Mouse (Mus musculus): ENCODE measurements at regions not wholly inside any gene's neighbourhood (a gene's known extent, or its start where the extent isn't known, plus 50 kb on each side); places are given as distances from the start of the nearest gene placed in this dataset.

- no peak for DNase-seq (ENCODE audit: extremely low spot score in 1 of 2, low spot score in 1 of 2)
Observed at GRCm38 (mm10) chr12:39849346-39850058, 188.3 kb downstream of the Arl4a start.

GRCm38 (mm10) chr12:39840615-39841014 is 197.2 kb downstream of the Arl4a start:
- DNase-seq (ENCODE audit: extremely low spot score in 1 of 2, low spot score in 1 of 2): no peak

- no peak for DNase-seq (ENCODE audit: extremely low spot score in 1 of 2, low spot score in 1 of 2)
Observed at GRCm38 (mm10) chr12:39840179-39840578, 197.6 kb downstream of the Arl4a start.

GRCm38 (mm10) chr12:39831079-39831478 is 206.7 kb downstream of the Arl4a start:
- DNase-seq (ENCODE audit: extremely low spot score in 1 of 2, low spot score in 1 of 2): no peak

- DNase-seq (ENCODE audit: extremely low spot score in 1 of 2, low spot score in 1 of 2): no peak
Observed at GRCm38 (mm10) chr12:39830530-39830929, 207.3 kb downstream of the Arl4a start.

- DNase-seq (ENCODE audit: extremely low spot score in 1 of 2, low spot score in 1 of 2): no peak
Observed at GRCm38 (mm10) chr12:39822671-39823070, 215.2 kb downstream of the Arl4a start.

GRCm38 (mm10) chr12:39801536-39801935 is 236.3 kb downstream of the Arl4a start:
- DNase-seq (ENCODE audit: extremely low spot score in 1 of 2, low spot score in 1 of 2): no peak

GRCm38 (mm10) chr12:39797843-39798242 is 240.0 kb downstream of the Arl4a start:
- no peak for DNase-seq (ENCODE audit: extremely low spot score in 1 of 2, low spot score in 1 of 2)

- no peak for DNase-seq (ENCODE audit: extremely low spot score in 1 of 2, low spot score in 1 of 2)
Observed at GRCm38 (mm10) chr12:39796939-39797338, 240.9 kb downstream of the Arl4a start.

GRCm38 (mm10) chr12:39785026-39785425 is 252.8 kb downstream of the Arl4a start:
- DNase-seq (ENCODE audit: extremely low spot score in 1 of 2, low spot score in 1 of 2): no peak

GRCm38 (mm10) chr12:39784532-39784931 is 253.3 kb downstream of the Arl4a start:
- no peak for DNase-seq (ENCODE audit: extremely low spot score in 1 of 2, low spot score in 1 of 2)

- no peak for DNase-seq (ENCODE audit: extremely low spot score in 1 of 2, low spot score in 1 of 2)
Observed at GRCm38 (mm10) chr12:39776173-39776572, 261.7 kb downstream of the Arl4a start.

GRCm38 (mm10) chr12:39766988-39767387 is 270.8 kb downstream of the Arl4a start:
- no peak for DNase-seq (ENCODE audit: extremely low spot score in 1 of 2, low spot score in 1 of 2)

- DNase-seq (ENCODE audit: extremely low spot score in 1 of 2, low spot score in 1 of 2): no peak
Observed at GRCm38 (mm10) chr12:39763529-39763928, 274.3 kb downstream of the Arl4a start.

GRCm38 (mm10) chr12:39761946-39762345 is 275.9 kb downstream of the Arl4a start:
- DNase-seq (ENCODE audit: extremely low spot score in 1 of 2, low spot score in 1 of 2): no peak

GRCm38 (mm10) chr12:39761326-39761725 is 276.5 kb downstream of the Arl4a start:
- no peak for DNase-seq (ENCODE audit: extremely low spot score in 1 of 2, low spot score in 1 of 2)

- DNase-seq (ENCODE audit: extremely low spot score in 1 of 2, low spot score in 1 of 2): no peak
Observed at GRCm38 (mm10) chr12:39757975-39758374, 279.9 kb downstream of the Arl4a start.

- DNase-seq (ENCODE audit: extremely low spot score in 1 of 2, low spot score in 1 of 2): no peak
Observed at GRCm38 (mm10) chr12:39751850-39752249, 286.0 kb downstream of the Arl4a start.

- no peak for DNase-seq (ENCODE audit: extremely low spot score in 1 of 2, low spot score in 1 of 2)
Observed at GRCm38 (mm10) chr12:39742156-39743063, 295.4 kb downstream of the Arl4a start.

- DNase-seq (ENCODE audit: extremely low spot score in 1 of 2, low spot score in 1 of 2): no peak
Observed at GRCm38 (mm10) chr12:39741051-39741847, 296.6 kb downstream of the Arl4a start.

- no peak for DNase-seq (ENCODE audit: extremely low spot score in 1 of 2, low spot score in 1 of 2)
Observed at GRCm38 (mm10) chr12:39736966-39737365, 300.9 kb downstream of the Arl4a start.
